Mouse (Mus musculus): Measurements from ENCODE around the gene Ldb2. TPM values are rescaled to one million over a fixed set of nuclear protein-coding genes. Genes with fewer than 3 reads are reported as not detected.

Gene Ldb2
- polyA plus RNA-seq, 1 experiment from 2014 or later = 67.6 TPM

DNA sequence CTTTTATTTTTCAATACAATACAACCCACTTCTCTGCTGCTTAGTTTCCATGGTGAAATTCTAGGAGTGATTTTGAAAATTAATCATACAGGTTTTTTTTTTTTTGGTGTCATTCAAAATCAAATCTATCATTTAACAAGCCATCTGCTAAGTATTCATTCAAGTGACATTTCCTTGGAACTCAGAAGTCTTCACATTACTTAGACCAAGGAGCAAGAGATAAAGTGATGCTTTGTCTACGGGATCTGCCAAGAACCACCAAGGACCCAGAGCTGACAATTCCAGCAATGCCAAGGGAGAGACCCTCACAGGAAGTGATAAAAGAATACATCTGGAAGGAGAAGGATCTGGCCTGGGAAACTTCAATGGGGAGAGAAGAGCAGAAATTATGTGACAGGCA is 270.5 kb downstream of the Ldb2 start:
- Histone ChIP-seq H3K4me1 (ENCODE audit: control insufficient read depth, insufficient read depth, low read length) (no peaks in the 10 kb centered on the region), H3K27ac (ENCODE audit: low read depth, low read length) (no peak overlapping the region), H3K4me2 (ENCODE audit: low read depth, low read length) (no peak overlapping the region), H3K9ac (replicated peaks; ENCODE audit: low read depth, low read length) (no peak overlapping the region), H3K9me3 (ENCODE audit: control insufficient read depth, low read length) (no peaks in the 10 kb centered on the region), H3K27me3 (ENCODE audit: control insufficient read depth, insufficient read depth, low read length) (no peaks in the 10 kb centered on the region), H3K4me3 (ENCODE audit: low read depth, low read length) (no peak overlapping the region), H3K36me3 (ENCODE audit: control insufficient read depth, insufficient read depth, low read length) (no peaks in the 10 kb centered on the region)
- ATAC-seq (ENCODE audit: low read depth) = no peak
- WGBS = 94% methylated on average over 1 of the region's 1 CpGs

DNA sequence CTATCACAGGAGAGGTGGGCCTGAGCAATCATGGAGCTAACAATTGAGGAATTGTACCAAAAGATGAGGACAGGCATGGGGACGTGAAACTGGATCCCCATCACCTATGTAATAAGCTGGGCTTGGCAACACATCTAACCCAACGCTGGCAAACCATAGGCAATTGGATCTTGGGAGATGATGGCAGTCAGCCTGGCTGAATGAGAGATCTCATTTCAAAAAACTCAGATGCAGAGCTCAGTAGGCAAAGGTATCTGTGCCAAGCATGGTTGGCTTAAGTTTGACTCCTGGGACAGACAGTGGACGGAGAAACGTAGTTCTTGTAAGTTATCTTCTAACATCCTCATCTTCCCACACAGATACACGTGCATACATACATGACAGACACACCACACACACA is 294.3 kb downstream of the Ldb2 start:
- H3K27me3 ChIP-seq (ENCODE audit: control insufficient read depth, insufficient read depth, low read length) = no peaks in the 10 kb centered on the region
- WGBS = 92% methylated on average over 5 of the region's 5 CpGs
- no peak overlapping the region for H3K9ac ChIP-seq (replicated peaks; ENCODE audit: low read depth, low read length)
- no peaks in the 10 kb centered on the region for H3K9me3 ChIP-seq (ENCODE audit: control insufficient read depth, low read length)
- no peaks in the 10 kb centered on the region for H3K36me3 ChIP-seq (ENCODE audit: control insufficient read depth, insufficient read depth, low read length)
- no peak overlapping the region for H3K27ac ChIP-seq (ENCODE audit: low read depth, low read length)
- H3K4me1 ChIP-seq (ENCODE audit: control insufficient read depth, insufficient read depth, low read length) = no peaks in the 10 kb centered on the region
- ATAC-seq (ENCODE audit: low read depth) = no peak
- no peak overlapping the region for H3K4me2 ChIP-seq (ENCODE audit: low read depth, low read length)
- H3K4me3 ChIP-seq (ENCODE audit: low read depth, low read length) = no peak overlapping the region

DNA sequence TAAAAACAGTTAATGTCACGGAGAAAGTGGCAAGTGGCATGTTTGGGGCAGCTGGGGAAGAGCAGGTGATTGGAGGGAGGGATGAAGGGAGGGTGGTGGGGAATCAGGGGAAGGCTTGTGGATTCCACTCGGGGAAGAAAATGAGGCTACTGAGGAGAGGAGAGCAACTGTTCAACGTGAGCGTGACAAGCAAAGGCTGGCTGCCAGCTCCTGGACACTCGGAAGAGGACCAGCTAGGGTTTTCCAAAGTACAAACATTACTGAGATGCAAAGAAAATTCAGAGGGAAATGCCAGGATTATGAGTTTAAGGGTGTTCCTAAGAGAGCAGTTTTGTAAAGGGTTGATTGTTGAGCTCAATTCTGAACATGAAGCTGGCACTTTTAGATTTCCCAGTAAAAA is 294.7 kb downstream of the Ldb2 start:
- H3K4me1 ChIP-seq (ENCODE audit: control insufficient read depth, insufficient read depth, low read length) = no peaks in the 10 kb centered on the region
- no peaks in the 10 kb centered on the region for H3K36me3 ChIP-seq (ENCODE audit: control insufficient read depth, insufficient read depth, low read length)
- H3K27ac ChIP-seq (ENCODE audit: low read depth, low read length) = no peak overlapping the region
- no peaks in the 10 kb centered on the region for H3K27me3 ChIP-seq (ENCODE audit: control insufficient read depth, insufficient read depth, low read length)
- no peak overlapping the region for H3K9ac ChIP-seq (replicated peaks; ENCODE audit: low read depth, low read length)
- H3K9me3 ChIP-seq (ENCODE audit: control insufficient read depth, low read length) = no peaks in the 10 kb centered on the region
- H3K4me3 ChIP-seq (ENCODE audit: low read depth, low read length) = no peak overlapping the region
- 87% methylated on average over 5 of the region's 5 CpGs for WGBS
- ATAC-seq (ENCODE audit: low read depth) = no peak
- H3K4me2 ChIP-seq (ENCODE audit: low read depth, low read length) = no peak overlapping the region

DNA sequence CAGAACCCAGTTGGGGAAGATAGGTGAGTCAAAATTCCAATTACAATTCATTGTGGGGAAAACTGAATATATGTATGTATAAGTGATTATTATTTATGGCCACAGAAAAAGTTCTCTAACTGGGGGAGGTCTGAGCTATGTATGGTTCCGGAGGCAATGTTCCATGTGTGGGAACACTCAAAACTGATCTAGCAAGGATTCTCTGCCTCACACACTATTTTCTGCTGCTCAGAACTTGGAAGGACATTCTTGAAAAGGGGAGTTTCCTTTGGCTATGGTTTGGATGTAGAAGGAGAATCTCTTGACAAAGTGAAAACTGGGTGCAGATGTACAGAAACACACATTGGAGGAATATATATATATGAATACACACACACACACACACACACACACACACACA is 301.3 kb downstream of the Ldb2 start:
- Histone ChIP-seq H3K27me3 (ENCODE audit: control insufficient read depth, insufficient read depth, low read length) (no peaks in the 10 kb centered on the region), H3K9me3 (ENCODE audit: control insufficient read depth, low read length) (no peaks in the 10 kb centered on the region), H3K4me3 (ENCODE audit: low read depth, low read length) (no peak overlapping the region), H3K4me1 (ENCODE audit: control insufficient read depth, insufficient read depth, low read length) (no peaks in the 10 kb centered on the region), H3K36me3 (ENCODE audit: control insufficient read depth, insufficient read depth, low read length) (no peaks in the 10 kb centered on the region), H3K9ac (replicated peaks; ENCODE audit: low read depth, low read length) (no peak overlapping the region), H3K4me2 (ENCODE audit: low read depth, low read length) (no peak overlapping the region), H3K27ac (ENCODE audit: low read depth, low read length) (no peak overlapping the region)
- 97% methylated on average over 1 of the region's 1 CpGs for WGBS
- ATAC-seq (ENCODE audit: low read depth) = no peak

DNA sequence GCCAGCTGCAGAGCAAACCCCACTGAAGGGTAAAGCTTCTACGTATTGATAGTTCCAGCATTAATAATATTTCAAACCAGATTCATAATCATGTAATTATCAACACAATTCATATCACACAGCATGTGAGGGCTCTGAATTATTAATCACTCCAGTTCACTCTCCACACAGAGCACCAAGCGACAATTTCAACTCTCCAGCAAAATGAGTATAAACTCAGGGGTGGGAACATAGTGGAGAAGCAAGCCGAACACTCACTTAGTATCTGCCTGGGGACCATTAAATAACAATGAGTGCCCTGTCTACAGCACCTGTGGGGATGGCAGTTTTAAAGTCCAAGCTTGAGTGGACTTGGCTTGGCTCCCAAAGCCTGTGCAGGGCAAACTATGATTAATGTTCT is 302.6 kb downstream of the Ldb2 start:
- Histone ChIP-seq H3K9me3 (ENCODE audit: control insufficient read depth, low read length) (no peaks in the 10 kb centered on the region), H3K36me3 (ENCODE audit: control insufficient read depth, insufficient read depth, low read length) (no peaks in the 10 kb centered on the region), H3K4me2 (ENCODE audit: low read depth, low read length) (no peak overlapping the region), H3K9ac (replicated peaks; ENCODE audit: low read depth, low read length) (no peak overlapping the region), H3K27ac (ENCODE audit: low read depth, low read length) (no peak overlapping the region), H3K4me1 (ENCODE audit: control insufficient read depth, insufficient read depth, low read length) (no peaks in the 10 kb centered on the region), H3K4me3 (ENCODE audit: low read depth, low read length) (no peak overlapping the region), H3K27me3 (ENCODE audit: control insufficient read depth, insufficient read depth, low read length) (no peaks in the 10 kb centered on the region)
- 56% methylated on average over 3 of the region's 3 CpGs for WGBS
- peak; percentile 86 for ATAC-seq (ENCODE audit: low read depth)

DNA sequence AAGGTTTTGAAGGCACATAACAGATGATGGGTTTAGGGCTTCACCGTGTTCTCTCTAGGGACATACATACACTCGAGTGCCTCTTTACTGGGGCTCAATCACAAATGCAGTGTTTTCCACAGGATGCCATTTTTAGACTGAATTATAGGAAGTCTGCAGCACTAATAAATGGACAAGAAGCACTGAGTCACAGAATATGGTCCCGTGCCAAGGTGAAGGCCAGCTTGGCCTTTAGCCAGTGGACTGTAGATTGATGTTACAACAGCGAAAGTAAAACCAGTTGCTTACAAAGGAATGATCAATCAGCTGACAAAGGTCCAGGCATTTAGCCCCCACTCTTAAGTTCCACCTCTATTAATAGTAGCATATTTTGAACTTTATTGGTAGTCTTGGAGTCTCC is 304.4 kb downstream of the Ldb2 start:
- no peaks in the 10 kb centered on the region for H3K4me1 ChIP-seq (ENCODE audit: control insufficient read depth, insufficient read depth, low read length)
- WGBS = 63% methylated on average over 4 of the region's 4 CpGs
- no peak overlapping the region for H3K4me2 ChIP-seq (ENCODE audit: low read depth, low read length)
- H3K27me3 ChIP-seq (ENCODE audit: control insufficient read depth, insufficient read depth, low read length) = no peaks in the 10 kb centered on the region
- ATAC-seq (ENCODE audit: low read depth) = no peak
- H3K9me3 ChIP-seq (ENCODE audit: control insufficient read depth, low read length) = no peaks in the 10 kb centered on the region
- H3K36me3 ChIP-seq (ENCODE audit: control insufficient read depth, insufficient read depth, low read length) = no peaks in the 10 kb centered on the region
- no peak overlapping the region for H3K27ac ChIP-seq (ENCODE audit: low read depth, low read length)
- no peak overlapping the region for H3K9ac ChIP-seq (replicated peaks; ENCODE audit: low read depth, low read length)
- H3K4me3 ChIP-seq (ENCODE audit: low read depth, low read length) = no peak overlapping the region

DNA sequence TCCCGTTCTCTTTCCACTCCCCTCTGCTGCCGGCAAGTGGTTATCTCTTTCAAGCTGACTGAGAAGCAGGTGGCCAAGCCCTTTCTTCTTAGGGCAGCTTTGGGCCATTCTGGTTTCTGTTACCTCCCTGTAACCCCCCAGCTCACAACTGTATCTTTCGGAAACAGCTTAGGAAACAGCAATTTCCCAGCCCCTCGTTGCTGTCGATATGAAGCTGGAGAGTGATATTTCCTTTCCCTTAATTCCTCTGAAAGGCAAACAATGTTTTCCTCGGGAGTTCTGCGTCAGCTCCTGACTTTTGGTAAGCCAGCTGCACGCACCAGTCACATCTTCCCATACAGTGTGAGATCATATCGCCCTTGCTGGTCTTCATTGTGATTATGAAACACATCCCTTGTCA is 305.3 kb downstream of the Ldb2 start:
- no peak overlapping the region for H3K4me3 ChIP-seq (ENCODE audit: low read depth, low read length)
- no peak overlapping the region for H3K9ac ChIP-seq (replicated peaks; ENCODE audit: low read depth, low read length)
- no peaks in the 10 kb centered on the region for H3K9me3 ChIP-seq (ENCODE audit: control insufficient read depth, low read length)
- WGBS = 79% methylated on average over 9 of the region's 9 CpGs
- no peaks in the 10 kb centered on the region for H3K36me3 ChIP-seq (ENCODE audit: control insufficient read depth, insufficient read depth, low read length)
- ATAC-seq (ENCODE audit: low read depth) = no peak
- H3K4me2 ChIP-seq (ENCODE audit: low read depth, low read length) = no peak overlapping the region
- H3K27ac ChIP-seq (ENCODE audit: low read depth, low read length) = no peak overlapping the region
- H3K27me3 ChIP-seq (ENCODE audit: control insufficient read depth, insufficient read depth, low read length) = no peaks in the 10 kb centered on the region
- no peaks in the 10 kb centered on the region for H3K4me1 ChIP-seq (ENCODE audit: control insufficient read depth, insufficient read depth, low read length)

DNA sequence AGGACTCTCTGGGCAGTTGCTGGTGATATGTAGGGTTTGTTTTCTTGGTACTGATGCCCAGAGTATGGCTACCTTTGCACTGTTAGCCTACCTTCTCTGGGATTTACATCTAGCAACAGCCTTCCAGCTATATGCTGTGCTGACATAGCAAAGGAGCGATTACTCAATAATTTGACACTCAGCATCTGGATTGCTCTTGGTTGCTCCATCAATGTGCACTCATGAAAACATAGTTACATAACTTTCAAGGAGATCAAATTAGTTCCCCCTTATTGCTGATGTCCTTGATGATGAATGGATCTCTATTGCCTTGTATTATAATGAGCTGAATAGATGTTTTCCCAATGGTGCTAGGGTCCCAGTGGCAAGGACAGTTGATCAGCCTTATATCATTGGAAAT is 308.0 kb downstream of the Ldb2 start:
- H3K36me3 ChIP-seq (ENCODE audit: control insufficient read depth, insufficient read depth, low read length) = no peaks in the 10 kb centered on the region
- no peak overlapping the region for H3K4me2 ChIP-seq (ENCODE audit: low read depth, low read length)
- H3K27ac ChIP-seq (ENCODE audit: low read depth, low read length) = no peak overlapping the region
- 100% methylated on average over 1 of the region's 1 CpGs for WGBS
- no peaks in the 10 kb centered on the region for H3K9me3 ChIP-seq (ENCODE audit: control insufficient read depth, low read length)
- no peaks in the 10 kb centered on the region for H3K27me3 ChIP-seq (ENCODE audit: control insufficient read depth, insufficient read depth, low read length)
- no peak for ATAC-seq (ENCODE audit: low read depth)
- H3K4me3 ChIP-seq (ENCODE audit: low read depth, low read length) = no peak overlapping the region
- H3K4me1 ChIP-seq (ENCODE audit: control insufficient read depth, insufficient read depth, low read length) = no peaks in the 10 kb centered on the region
- no peak overlapping the region for H3K9ac ChIP-seq (replicated peaks; ENCODE audit: low read depth, low read length)

DNA sequence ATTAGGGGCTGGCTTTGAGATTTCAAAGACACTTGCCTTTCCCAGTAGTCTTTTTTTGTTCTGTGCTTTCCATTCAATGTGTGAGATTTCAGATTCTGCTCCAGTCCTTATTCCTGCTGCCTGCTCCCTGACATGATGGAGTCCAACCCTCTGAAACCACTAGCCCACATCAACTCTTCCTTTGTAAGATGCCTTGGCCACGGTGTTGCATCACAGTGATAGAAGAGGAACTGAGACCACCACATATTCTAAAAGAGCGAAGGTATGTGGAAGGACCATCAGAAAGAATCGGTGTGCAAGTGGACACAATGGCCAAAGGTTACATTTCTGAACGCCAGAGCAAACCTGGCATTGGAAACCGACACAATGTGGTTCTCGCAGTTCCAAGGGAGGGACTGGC is 309.0 kb downstream of the Ldb2 start:
- Histone ChIP-seq H3K4me3 (ENCODE audit: low read depth, low read length) (no peak overlapping the region), H3K9me3 (ENCODE audit: control insufficient read depth, low read length) (no peaks in the 10 kb centered on the region), H3K27ac (ENCODE audit: low read depth, low read length) (no peak overlapping the region), H3K36me3 (ENCODE audit: control insufficient read depth, insufficient read depth, low read length) (no peaks in the 10 kb centered on the region), H3K9ac (replicated peaks; ENCODE audit: low read depth, low read length) (no peak overlapping the region), H3K27me3 (ENCODE audit: control insufficient read depth, insufficient read depth, low read length) (no peaks in the 10 kb centered on the region), H3K4me2 (ENCODE audit: low read depth, low read length) (no peak overlapping the region), H3K4me1 (ENCODE audit: control insufficient read depth, insufficient read depth, low read length) (no peaks in the 10 kb centered on the region)
- no peak for ATAC-seq (ENCODE audit: low read depth)
- WGBS = 94% methylated on average over 6 of the region's 6 CpGs

Measured in neural tube, embryonic 14.5 days (tissue).